Mouse (Mus musculus) hindbrain, embryonic 11.5 days (tissue): Measurements from ENCODE around the gene C8a. TPM values are rescaled to one million over a fixed set of nuclear protein-coding genes. Genes with fewer than 3 reads are reported as not detected.

Experiments
- ATAC-seq: fragments of 200-750 bp; cut with Nextera tagmentation; 2 replicates; pipeline ENCODE4 v1.8.0; 2017; ENCODE audit warnings: mild to moderate bottlenecking, moderate TSS enrichment, moderate library complexity; ENCODE audit not compliant: low FRiP score
- DNase-seq: peaks from one replicate; pipeline ENCODE4 v3.0.0-alpha.2; 2015; ENCODE audit warnings: low spot score
- H3K27ac ChIP-seq: fragments of 300-500 bp; sonication (generic); 2 replicates; pipeline ENCODE4 v1.5.1; 2014; ENCODE audit warnings: mild to moderate bottlenecking, low read depth, low read length
- H3K27me3 ChIP-seq: fragments of 300-500 bp; sonication (generic); 2 replicates; pipeline ENCODE4 v1.6.1; 2014; ENCODE audit warnings: mild to moderate bottlenecking, low read length, moderate library complexity, mixed read lengths; ENCODE audit not compliant: control insufficient read depth, insufficient read depth
- H3K36me3 ChIP-seq: fragments of 300-500 bp; sonication (generic); 2 replicates; pipeline ENCODE4 v1.6.1; 2014; ENCODE audit warnings: mild to moderate bottlenecking, low read length, moderate library complexity, mixed read lengths; ENCODE audit not compliant: control insufficient read depth, insufficient read depth
- H3K4me1 ChIP-seq: fragments of 300-500 bp; sonication (generic); replicated peaks from 2 replicates; pipeline ENCODE4 v1.6.1; 2014; ENCODE audit warnings: low read length, mixed read lengths; ENCODE audit not compliant: control insufficient read depth, insufficient read depth
- H3K4me2 ChIP-seq: fragments of 300-500 bp; sonication (generic); replicated peaks from 2 replicates; pipeline ENCODE4 v1.6.1; 2014; ENCODE audit warnings: mild to moderate bottlenecking, low read depth, low read length
- H3K4me3 ChIP-seq: fragments of 300-500 bp; sonication (generic); 2 replicates; pipeline ENCODE4 v1.5.1; 2014; ENCODE audit warnings: low read depth, low read length
- H3K9ac ChIP-seq: fragments of 300-500 bp; sonication (generic); 2 replicates; pipeline ENCODE4 v1.6.1; 2014; ENCODE audit warnings: low read depth, low read length
- H3K9me3 ChIP-seq: fragments of 300-500 bp; sonication (generic); 2 replicates; pipeline ENCODE4 v1.6.1; 2016; ENCODE audit warnings: low read length; ENCODE audit not compliant: control insufficient read depth
- WGBS: fragments of 180-500 bp; shearing (Covaris S2); extraction: QIAGEN DNeasy Blood & Tissue Kit; methylation state at CpG from one replicate; pipeline ENCODE4 v1.1.7; 2014; 5-methylcytosine and 5-hydroxymethylcytosine counted together
- polyA plus RNA-seq: library from polyadenylated mRNA; unstranded; fragments of >200 nt; fragmentation: Nextera tagmentation; extraction: Ambion mirVana; gene quantifications from 2 replicates; pipeline ENCODE4 v1.2.1, GENCODE M21; 2014

Gene C8a
- polyA plus RNA-seq, 1 experiment from 2014 or later, result not detected

- no peak for ATAC-seq
Observed at GRCm38 (mm10) chr4:104805414-104806257, 70.6 kb downstream of the C8a start.

GRCm38 (mm10) chr4:104804100-104804499 lies 72.1 kb downstream of the C8a start:
- WGBS, result 88% methylated on average over 4 of the region's 4 CpGs
- Histone ChIP-seq H3K4me2 (no peak overlapping the region), H3K27me3 (no peaks in the 10 kb centered on the region), H3K4me1 (no peaks in the 10 kb centered on the region), H3K9ac (no peak overlapping the region), H3K9me3 (no peaks in the 10 kb centered on the region), H3K4me3 (no peak overlapping the region), H3K27ac (no peak overlapping the region), H3K36me3 (no peaks in the 10 kb centered on the region)
- no peak for ATAC-seq
- no peak for DNase-seq

More at GRCm38 (mm10) chr4:104805414-104806257, 70.6 kb downstream of the C8a start:
- DNase-seq, result no peak
- H3K27me3 ChIP-seq, result no peaks in the 10 kb centered on the region
- H3K36me3 ChIP-seq, result no peaks in the 10 kb centered on the region
- 81% methylated on average over 19 of the region's 19 CpGs for WGBS
- H3K4me1 ChIP-seq, result no peaks in the 10 kb centered on the region
- no peak overlapping the region for H3K9ac ChIP-seq
- H3K9me3 ChIP-seq, result no peaks in the 10 kb centered on the region
- H3K4me3 ChIP-seq, result no peak overlapping the region
- H3K4me2 ChIP-seq, result no peak overlapping the region
- no peak overlapping the region for H3K27ac ChIP-seq

- no peak for ATAC-seq
- Histone ChIP-seq H3K4me1 (no peaks in the 10 kb centered on the region), H3K4me2 (no peak overlapping the region), H3K27me3 (no peaks in the 10 kb centered on the region), H3K4me3 (no peak overlapping the region), H3K9me3 (no peaks in the 10 kb centered on the region), H3K27ac (no peak overlapping the region), H3K9ac (no peak overlapping the region), H3K36me3 (no peaks in the 10 kb centered on the region)
- whole genome bisulfite sequencing, result 85% methylated on average over 3 of the region's 3 CpGs
- no peak for DNase-seq
Observed at GRCm38 (mm10) chr4:104801625-104802024, 74.6 kb downstream of the C8a start.

DNA sequence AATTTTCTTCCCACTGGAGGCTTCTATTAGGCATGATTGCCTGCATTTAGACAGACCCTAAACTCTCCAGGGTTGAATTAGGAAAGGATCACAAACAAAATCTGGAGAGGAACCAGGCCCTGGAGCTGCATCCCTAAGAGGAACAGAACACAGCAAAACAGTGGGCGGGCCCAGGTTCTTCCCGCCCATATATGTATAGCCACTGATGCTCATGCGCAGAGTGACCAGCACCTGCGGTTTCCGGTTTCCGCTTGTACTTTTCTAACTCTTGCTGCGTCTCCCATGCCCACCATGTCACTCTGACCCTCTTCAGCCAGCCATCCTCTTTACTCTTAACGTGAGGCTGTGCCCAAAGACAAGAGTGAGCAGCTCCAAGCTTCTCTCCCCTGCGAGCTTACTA lies 77.2 kb downstream of the C8a start:
- WGBS, result 85% methylated on average over 9 of the region's 9 CpGs

DNA sequence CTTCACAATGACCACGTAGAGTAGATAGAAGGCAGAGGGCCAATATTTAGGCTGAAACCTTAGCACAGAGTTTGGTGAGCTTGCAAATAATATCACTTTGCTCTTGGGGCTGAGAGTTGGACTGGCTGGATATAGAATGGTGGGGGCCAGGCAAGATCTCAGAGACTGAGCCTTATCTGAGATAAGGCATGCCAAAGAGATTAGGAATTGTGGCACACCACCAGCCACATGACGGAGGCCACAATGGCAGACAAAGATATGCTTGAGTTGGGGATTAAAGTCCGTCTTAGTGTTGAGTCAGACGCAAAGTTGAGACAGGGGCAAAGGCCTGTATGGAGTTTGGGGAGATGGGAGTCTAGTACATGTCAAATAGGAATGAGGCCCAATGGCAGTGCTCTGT lies 84.1 kb downstream of the C8a start:
- Histone ChIP-seq H3K4me3 (no peak overlapping the region), H3K27me3 (no peaks in the 10 kb centered on the region), H3K36me3 (no peaks in the 10 kb centered on the region), H3K9ac (no peak overlapping the region), H3K4me2 (no peak overlapping the region), H3K27ac (no peak overlapping the region), H3K4me1 (no peaks in the 10 kb centered on the region), H3K9me3 (no peaks in the 10 kb centered on the region)
- WGBS, result 93% methylated on average over 4 of the region's 4 CpGs
- ATAC-seq (no peak), DNase-seq (no peak)

More for the DNA sequence above, 77.2 kb downstream of the C8a start:
- DNase-seq, result no peak
- Histone ChIP-seq H3K27me3 (no peaks in the 10 kb centered on the region), H3K9ac (no peak overlapping the region), H3K27ac (no peak overlapping the region), H3K36me3 (no peaks in the 10 kb centered on the region), H3K4me2 (no peak overlapping the region), H3K9me3 (no peaks in the 10 kb centered on the region), H3K4me1 (no peaks in the 10 kb centered on the region), H3K4me3 (no peak overlapping the region)
- ATAC-seq, result no peak

DNA sequence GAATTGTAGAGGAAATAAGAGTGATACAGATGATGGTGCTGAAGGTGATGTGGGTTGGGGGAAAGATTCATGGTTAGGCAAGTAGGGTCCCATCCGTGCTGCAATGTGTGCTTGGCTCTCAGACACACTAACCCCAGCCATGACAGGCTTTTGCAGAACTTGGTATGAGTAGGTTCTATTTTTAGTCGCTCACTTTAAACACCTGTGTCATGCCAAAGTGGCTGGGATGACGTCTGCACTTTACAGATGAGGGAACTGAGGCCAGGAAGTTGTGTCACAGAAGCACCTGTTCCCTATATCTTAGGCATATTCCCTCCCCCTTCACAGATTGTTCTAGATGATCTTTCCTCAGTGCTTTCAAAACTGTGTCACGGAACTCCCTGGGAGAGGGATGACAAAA lies 93.9 kb downstream of the C8a start:
- Histone ChIP-seq H3K4me2 (no peak overlapping the region), H3K9me3 (no peaks in the 10 kb centered on the region), H3K36me3 (no peaks in the 10 kb centered on the region), H3K4me1 (no peaks in the 10 kb centered on the region), H3K27ac (no peak overlapping the region), H3K27me3 (no peaks in the 10 kb centered on the region), H3K9ac (no peak overlapping the region), H3K4me3 (no peak overlapping the region)
- ATAC-seq, result no peak
- DNase-seq, result no peak
- WGBS, result 85% methylated on average over 4 of the region's 4 CpGs

DNA sequence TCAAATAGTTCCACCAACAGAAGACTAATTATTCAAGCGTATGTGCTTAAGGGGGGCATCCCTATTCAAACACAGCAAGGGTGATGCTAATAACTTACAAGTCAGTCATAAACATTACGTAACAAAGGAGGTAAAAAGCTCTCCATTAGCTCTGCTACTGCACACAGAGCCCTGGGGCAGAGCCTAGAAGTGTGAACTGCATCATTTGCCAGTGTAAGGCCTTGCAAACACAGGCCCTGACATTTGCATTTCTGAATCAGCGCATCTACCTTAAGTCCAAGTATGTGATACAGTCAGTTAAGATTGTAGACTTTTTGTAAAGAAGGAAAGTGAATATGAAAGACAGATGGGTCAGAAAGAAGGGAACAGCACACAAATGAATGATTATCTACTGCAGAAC lies 94.8 kb downstream of the C8a start:
- no peak for DNase-seq
- no peak overlapping the region for H3K4me2 ChIP-seq

DNA sequence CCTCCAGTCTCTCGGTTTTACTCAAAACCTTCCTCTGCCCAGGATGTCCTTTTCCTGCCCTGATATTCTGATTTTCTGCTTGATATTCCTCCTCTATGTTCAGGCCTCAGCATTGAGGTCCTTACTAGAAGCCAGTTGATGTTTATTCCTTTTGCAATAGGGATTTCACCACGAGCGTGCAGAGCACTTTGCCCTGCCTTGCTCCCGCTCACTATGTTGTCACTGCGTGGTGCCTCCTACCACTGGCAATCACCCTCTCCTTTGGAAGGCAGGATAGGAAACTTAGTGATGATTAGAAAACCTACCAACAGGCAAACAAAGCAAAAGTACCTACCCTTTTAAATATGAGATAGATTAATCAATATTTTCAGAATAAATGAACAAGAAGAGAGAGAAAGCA lies 96.7 kb downstream of the C8a start:
- Histone ChIP-seq H3K4me1 (no peaks in the 10 kb centered on the region), H3K9me3 (no peaks in the 10 kb centered on the region), H3K4me3 (no peak overlapping the region), H3K27ac (no peak overlapping the region), H3K4me2 (no peak overlapping the region), H3K9ac (no peak overlapping the region), H3K27me3 (no peaks in the 10 kb centered on the region), H3K36me3 (no peaks in the 10 kb centered on the region)
- WGBS, result 80% methylated on average over 5 of the region's 5 CpGs
- DNase-seq (no peak), ATAC-seq (no peak)

More for the DNA sequence above, 94.8 kb downstream of the C8a start:
- Histone ChIP-seq H3K27ac (no peak overlapping the region), H3K9me3 (no peaks in the 10 kb centered on the region), H3K9ac (no peak overlapping the region), H3K27me3 (no peaks in the 10 kb centered on the region), H3K36me3 (no peaks in the 10 kb centered on the region), H3K4me1 (no peaks in the 10 kb centered on the region), H3K4me3 (no peak overlapping the region)
- WGBS, result 92% methylated on average over 3 of the region's 3 CpGs
- ATAC-seq, result no peak

GRCm38 (mm10) chr4:104775601-104776000 lies 100.6 kb downstream of the C8a start:
- ATAC-seq (no peak), DNase-seq (no peak)
- no peaks in the 10 kb centered on the region for H3K27me3 ChIP-seq
- no peak overlapping the region for H3K27ac ChIP-seq
- H3K9me3 ChIP-seq, result no peaks in the 10 kb centered on the region
- no peaks in the 10 kb centered on the region for H3K36me3 ChIP-seq
- no peaks in the 10 kb centered on the region for H3K4me1 ChIP-seq
- H3K9ac ChIP-seq, result no peak overlapping the region
- H3K4me2 ChIP-seq, result no peak overlapping the region
- H3K4me3 ChIP-seq, result no peak overlapping the region
- 82% methylated on average over 3 of the region's 3 CpGs for WGBS
